Mouse (Mus musculus): Measurements from ENCODE around the gene Ascl2.

Ascl2 gene

DNA sequence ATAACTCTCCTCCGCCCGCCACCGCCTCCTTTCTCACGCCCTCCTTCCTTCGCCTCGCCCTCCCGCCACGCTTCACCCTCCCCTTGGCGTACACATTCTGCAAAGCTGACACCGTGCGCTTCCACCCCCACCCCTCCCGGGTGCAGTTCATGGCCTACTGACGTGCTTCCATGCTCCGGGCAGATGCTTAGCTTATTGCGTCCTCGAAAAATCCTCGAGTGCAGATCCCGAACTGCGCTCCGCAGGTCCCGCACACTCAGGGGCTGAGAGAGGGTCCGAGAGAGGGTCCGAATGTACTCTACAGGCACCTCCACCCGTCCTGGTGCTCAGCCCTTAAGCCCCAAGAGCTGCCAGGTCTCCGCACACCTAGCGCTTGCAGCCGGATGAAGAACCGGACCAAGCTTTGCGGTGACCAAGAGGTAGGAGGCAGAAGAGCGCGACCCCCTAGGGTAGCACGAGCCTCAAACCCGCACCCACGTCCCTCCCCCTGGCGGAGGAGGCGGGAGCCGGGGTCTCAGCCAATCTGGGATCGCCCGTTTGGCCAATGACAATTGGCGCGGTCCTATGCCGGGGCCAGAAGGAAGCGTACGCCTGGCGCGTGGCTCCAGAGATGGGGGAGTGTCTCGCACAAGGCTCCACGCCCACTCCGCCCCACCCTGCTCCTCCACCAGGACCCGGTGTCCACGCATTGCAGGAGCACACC lies at the start of gene Ascl2:
Gene Ascl2, minus strand, starts transcription at position 456 of the 703 bp plus-strand sequence.
- peak; percentile 19 to 43 for DNase-seq

DNA sequence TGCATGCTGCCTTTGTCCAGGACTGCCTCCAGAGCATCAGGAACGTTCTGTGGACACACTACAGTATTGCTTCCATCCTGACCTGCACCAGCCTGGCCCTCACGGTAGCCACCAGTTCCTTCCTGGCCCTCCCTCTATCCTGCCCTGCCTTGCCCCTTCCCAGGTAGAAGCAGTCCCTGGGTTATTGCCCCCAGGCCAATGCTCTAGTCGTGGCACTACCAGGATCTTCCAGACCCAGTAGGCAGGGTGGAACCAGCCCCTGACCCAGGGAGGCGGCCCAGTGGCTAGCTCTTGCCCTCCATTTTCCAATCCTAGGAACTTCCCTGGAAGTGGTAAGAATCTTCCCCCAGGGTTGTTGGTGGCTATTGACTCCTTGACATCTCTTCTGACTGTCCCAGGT lies 48.1 kb upstream of the Ascl2 start:
- DNase-seq = no peak

DNA sequence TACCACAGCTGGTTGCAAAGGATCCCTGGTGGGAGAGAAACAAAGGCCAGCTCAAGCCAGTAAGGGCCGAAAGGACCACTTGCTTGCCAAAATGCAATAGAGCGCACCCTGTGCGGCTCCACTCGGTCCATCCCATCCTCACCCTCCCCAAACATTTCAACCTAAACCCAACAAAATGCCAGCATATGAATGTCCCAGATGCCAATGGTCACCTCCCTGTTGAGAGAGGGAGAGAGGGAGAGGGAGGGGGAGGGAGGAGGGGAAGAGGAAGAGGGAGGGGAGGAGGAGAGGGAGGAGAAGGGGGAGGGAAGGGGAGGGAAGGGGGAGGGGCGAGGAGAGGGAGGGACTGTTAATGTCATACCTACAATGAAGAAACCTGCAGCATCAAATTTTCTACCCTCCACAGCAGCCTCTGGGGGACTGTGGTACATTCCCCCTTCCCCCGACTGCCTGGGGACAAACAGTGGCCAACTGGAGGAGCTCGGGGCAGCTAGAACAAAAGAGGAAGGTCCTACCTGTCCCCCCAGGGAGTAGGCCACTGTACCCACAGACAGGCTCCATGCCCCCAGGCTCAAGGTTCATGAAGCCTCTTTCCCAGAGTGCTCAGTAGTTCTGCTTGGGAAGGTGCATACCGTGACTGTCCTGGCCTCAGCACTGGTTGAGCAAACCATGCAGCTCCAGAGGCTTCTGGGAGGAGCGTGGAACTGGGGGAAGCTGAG lies 47.5 kb upstream of the Ascl2 start:
- no peak for DNase-seq

DNA sequence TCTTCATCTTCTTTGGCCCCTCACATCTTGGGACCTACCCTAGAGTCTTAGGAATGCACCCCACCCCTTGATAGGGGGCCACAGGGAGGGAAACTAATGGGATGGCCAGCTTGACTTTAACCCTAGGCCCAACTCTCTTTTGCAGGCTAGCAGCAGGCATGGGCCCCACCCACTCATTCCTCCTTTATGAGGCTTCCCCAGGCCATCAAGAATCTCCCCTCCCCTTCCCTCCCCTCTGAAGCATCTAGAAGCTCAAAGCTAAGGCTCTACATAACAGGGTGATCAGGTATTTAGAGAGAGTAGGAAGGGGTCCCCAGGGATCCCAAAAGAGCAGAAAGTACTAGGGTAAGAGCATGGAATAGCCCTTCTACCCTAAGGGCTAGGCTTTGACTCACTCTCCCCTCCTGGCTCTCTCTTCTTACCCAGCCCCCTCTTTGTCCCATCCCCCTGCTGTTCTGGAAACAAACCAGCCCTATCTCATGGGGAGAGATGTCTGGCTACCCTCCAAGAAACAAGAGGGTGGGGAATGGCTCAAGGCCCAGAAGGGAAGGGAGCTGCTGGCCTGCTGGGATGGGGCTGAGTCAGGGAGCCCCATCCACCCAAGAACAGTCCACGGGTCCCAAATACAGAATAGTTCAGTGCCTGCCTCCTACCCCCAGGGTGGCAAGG lies 46.8 kb upstream of the Ascl2 start:
- DNase-seq = peak; percentile 82 to 85

DNA sequence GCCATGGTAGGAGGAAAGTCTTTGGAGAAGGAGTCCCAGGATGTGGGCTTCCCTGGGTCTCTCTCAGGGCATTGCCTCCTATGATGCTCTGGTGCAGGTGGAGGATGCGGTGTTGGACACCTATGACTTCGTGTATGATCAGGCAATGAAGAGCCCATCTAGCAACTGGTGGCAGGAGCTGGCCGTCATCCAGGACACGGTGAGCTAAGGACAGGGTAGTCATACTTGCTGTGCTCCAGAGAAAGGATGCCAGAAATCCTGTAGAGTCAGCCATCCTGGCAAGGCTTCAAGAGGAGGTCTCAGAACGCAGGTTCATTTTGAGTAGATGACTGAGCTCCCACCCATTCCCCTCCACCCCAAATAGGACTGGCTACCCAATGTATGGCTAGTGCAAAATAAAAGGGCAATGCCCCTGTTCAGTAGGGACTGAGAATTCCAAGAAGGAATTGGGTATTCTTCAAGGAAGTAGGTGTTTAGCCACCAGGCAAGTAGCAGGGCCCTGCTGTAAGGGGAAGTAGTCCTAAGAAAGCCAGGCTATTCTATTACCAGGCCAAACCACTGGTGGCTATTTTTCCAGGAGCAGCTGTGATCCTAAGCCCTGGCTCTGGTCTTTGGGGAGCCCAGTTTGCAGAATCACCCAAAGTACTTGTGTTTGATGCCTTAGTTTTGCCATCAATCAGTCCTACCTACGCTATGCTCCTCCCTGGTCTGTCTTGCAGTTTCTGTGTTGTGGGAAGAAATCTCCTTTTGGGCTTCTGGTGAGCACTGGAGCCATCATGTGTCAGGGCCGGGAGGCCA lies 46.0 kb upstream of the Ascl2 start:
- DNase-seq = no peak

DNA sequence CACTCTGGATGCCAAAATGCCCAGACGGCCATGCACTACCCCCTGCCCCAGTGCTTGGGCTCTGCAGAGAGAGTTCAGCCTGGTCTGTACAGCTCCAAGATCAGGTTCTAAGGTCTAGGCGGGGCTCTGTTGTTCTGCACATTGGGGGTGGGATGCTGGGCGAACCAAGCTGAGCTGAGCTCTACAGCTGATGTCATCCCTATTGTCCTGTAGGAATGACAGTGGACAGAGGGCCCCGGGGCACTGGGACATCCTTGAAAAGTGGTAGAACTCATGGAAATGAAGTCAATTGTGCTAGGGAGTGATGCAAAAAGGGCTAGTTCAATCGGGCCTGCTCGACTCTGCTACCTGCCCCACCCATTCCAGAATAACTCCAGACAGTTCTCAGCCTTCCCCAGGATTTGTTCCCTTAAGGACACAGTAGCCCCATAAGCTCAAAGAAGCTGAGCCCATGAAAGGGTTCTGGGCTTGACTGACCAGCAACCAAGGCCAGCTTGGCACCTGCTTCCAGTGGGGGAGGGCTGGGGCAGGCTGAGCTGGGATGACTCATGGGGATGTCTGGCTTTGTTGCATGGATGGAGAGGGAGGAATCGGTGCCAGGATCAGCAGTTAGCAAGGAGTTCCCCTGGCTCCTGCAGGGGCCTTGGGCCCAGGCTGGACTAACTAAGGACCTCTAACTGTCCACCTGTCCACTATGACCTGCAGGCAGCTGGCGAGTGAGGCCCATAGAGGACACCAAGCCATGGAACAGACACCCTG lies 44.5 kb upstream of the Ascl2 start:
- DNase-seq = peak; percentile 58 to 76

DNA sequence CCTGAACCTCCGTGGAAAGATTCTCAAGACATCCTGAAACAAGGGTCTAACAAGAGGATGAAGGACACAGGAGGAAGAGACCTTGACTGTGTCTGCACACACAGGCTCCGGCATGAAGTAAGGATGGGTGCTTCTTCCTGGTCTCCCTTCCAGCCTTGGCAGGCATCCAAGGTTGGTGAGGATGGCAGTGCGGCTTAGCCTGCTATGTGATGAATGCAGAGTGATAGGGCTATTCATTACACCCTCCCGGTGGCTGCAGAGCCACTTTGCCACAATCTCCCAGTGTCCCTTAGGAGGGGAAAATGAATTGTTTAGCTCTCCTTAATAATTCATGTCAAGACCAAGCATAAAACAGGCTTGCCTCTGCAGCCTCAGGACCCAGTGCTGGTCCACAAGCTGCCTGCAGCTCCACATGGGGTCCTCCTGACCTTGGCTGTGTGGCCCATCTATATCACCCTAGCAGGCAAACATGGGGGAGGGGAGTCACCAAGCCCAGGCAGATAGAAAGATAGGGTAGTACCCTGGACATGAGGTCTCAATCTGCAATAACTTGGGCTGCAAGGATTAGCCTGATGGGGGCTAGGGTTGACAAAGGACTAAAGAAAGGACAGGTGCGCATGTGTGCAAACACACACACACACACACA lies 43.3 kb upstream of the Ascl2 start:
- peak in 1 of 2 experiments; percentile 58 for DNase-seq

DNA sequence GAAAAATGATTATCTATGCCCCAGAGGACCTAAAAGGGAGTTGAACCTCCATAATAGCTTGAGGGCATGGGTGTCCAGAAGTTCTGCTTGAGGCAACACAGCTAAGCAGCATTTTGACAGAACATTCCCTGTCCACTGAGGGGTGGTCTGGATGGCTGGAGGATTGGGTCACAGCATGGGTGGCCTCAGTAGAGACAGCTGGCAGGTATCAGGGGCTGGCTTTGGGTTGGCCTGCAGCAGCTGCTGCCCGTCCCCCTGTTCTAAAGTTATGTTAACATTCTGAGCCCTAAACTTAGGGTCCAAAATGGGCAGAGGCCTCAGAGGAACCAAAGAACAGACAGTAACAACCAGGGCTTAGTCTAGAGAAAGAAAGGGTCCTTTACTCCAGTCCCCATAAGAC lies 42.2 kb upstream of the Ascl2 start:
- DNase-seq = peak in 1 of 2 experiments; percentile 52

DNA sequence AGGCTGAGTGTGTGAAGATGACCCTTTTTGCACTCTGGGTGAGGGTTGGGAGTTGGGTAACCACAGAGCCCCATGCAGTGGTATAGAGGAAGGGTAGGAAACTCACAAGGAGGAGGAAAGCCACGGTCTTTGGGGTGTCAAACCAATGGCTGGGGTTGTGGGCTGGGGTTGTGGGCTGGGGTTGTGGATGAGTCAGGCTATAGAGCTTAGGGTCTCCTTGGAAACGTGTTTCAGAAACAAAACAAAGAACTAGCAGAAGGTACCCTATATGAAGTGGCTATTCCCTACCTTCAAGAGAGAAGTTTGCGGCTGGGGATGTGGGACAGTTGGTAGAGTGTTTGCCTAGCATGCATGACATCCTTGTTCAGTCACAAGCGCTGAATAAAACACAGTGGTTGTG lies 40.9 kb upstream of the Ascl2 start:
- no peak for DNase-seq

DNA sequence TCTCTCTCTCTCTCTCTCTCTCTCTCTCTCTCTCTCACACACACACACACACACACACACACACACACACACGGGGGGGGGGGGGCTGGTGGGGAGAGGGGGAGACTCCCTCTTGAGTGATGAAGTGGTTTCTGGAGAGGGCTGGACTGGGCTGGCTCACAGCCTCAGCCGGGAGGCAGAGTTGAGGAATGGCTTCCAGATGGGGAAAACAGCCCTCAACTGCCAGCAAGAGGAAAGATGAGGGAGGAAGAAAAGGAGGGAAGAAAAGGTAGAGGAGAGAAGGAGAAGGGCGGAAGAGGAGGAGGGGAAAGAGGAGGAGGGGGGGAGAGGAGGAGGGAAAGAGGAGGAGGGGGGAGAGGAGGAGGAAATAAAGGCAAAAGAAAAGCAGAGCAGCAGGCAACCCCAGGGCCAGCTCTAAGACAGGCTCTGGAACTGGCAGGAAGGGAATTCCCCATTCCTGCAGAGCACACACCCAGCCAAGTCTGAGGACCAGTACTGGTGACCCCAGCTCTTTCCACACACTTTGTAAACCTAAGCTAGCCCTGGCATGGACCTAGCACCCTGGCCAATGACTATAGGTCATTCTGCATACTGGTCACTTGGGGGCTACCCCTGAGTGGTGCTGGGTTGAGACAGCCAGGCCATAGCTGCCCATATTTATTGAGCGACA lies 40.1 kb upstream of the Ascl2 start:
- DNase-seq = peak; percentile 62 to 86

DNA sequence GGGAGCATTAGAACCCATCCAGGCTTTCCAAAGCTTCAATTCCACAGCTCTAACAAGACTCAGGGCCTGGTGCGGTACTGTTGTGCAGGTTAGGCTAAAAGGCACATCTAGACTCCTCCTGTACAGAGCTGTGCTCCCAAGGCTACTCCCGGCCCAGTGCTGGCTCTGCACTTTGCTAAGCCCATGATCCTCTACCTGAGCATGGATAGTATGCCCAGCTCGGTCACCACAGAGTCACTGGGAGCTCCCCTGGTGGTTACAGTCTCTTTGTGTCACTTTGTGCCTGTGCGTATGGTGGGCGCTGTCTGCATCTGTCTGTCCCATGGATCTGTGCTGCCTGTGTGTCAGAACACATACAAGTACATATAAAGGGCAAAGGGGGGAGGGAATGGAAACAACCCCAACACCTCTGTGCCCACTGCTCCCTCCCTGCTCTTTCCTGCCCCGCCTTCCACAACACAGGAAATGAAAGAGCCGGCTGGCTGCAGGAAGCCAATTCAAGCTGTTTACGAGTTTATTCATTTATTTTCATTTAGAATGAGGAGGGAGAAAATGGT lies 39.4 kb upstream of the Ascl2 start:
- peak; percentile 76 to 87 for DNase-seq

DNA sequence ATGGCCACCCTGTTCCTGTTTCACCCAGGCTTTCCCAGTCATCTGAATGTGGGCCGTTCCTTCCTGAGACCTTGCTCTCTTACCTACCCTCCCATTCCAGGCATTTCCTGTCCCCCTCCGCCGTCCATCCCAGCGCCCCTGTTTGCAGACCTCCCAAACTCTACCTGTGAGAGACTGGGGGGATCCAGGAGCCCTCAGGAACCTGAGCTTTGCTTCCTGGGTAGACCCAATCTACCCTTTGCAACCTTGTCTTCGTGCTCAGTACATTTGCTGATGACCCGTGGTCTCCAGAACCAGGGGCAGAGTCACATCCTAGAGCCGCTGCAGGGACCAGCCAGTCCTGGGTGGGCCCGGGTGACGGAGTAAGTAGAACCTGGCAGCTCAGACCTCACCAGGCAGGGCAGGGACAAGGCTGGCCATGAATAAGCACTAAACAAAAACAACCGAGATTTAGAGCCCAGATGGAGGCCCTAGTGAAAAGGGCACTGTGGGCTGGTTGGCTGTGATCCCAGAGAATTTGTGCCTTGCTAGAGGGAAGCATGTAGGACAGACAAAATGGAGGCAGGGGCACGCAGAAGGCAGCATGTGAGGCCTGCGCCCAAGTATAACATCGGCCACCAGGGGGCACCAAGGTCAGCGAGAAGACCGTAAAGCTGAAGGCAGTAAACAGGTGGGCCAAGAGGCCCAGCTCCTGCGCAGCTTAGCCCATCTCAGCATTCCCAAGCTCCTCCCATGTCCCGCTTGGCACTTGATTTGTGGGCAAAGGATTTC lies 38.7 kb upstream of the Ascl2 start:
- peak; percentile 93 to 96 for DNase-seq

DNA sequence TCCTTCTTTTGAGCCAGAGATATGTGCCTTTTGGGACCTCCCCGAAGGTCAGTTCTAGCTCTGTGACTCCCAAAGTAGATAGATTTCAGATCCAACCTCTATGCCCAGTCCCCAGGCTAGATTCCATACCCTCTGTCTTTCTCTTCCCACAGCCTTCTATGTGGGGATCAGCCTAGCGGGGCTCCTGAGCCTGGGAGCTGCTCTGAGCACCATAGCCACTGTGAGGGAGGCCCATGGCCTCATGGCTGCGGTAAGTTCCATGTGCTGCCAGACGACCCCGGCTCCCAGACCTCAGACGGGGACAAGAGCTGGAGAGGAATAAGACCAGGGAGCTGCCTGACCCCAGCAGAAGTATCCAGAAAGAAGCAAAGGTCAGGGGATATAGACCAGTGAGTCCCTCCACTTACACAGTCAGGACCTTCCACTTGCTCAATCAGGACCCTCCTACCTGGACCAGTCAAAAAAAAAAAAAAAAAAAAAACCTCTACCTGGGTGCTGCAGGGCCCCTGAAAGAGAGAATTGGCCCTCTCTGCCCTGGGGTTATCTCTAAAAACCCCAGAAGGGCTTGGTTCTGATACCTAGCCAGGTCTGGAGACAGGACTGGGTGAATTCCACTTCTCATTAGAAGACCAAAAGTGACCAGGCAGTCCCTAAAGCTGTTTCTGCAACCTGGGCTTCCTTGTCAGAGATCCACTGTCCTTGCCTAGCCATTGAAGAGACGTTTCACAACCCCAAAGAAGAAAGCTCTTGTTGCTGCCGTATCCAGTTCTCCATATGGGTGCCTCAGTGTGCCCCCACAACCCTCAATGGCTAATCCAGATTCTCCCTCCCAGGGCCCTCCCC lies 37.9 kb upstream of the Ascl2 start:
- DNase-seq = no peak

DNA sequence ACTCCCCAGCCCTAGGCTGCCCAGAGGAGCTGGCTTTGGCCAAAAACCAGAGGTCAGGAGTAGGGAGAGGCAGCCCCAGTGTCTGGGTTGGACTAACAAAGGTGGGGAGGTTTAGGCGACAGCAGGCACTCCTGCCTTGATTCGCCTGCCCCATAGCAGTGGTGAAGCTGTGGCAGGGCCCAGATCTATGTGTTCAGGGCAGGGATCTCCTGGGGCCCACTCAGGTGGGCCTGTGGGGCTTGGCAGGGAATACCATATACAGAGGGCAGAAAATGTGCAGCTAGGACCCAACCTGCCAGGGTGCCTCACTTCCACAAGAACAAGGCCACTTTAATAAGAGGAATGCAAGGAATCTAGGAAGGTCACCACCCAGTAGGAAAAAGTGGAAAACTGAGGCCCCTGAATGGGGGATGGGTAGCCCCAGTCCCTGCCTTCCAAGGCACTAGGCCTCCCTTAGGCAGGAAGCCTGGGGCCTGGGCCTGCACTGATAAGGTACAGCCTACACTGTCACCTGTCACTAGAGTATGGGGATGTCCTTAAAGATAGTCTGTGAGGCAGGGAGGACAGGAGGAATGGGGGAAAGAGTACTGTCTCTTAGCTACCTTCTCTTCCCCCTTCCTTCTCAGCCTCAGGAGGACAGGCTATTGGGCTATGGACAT lies 37.2 kb upstream of the Ascl2 start:
- DNase-seq = peak in 1 of 2 experiments; percentile 38

DNA sequence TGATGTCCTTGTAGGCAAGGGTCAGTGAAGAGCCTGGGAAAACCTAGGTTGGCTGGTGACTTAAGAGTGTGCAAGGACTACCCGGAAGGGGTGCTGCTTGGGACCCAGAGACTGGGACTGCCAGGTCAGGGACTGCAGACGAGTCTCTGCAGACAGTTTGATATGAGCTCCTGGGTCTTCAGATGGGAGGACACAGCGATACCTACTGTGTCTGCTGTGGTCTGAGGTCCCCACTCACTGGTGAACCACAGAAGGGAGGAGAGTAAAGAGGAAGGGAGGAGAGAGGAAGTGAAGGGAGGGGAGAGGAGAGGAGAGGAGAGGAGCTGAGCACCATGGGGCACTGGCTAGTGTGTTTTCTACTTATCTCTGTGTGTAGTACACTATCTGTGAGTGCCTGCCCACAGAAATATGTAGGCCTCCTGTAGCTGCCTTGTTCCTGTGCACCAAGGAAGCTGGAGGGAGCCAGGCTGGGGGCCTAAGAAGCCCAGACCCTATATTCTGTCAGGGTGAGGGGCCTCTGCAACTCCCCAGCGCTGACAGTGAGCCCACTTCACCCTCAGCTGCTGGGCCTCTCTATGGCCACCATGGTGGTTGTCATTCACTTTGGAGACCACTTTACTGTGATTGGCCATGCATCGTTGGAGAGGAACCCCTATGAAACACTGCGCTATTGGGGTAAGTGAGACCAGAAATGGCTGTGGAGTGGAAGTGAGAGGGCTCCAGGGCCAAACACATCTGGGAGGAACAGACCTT lies 36.5 kb upstream of the Ascl2 start:
- no peak for DNase-seq

DNA sequence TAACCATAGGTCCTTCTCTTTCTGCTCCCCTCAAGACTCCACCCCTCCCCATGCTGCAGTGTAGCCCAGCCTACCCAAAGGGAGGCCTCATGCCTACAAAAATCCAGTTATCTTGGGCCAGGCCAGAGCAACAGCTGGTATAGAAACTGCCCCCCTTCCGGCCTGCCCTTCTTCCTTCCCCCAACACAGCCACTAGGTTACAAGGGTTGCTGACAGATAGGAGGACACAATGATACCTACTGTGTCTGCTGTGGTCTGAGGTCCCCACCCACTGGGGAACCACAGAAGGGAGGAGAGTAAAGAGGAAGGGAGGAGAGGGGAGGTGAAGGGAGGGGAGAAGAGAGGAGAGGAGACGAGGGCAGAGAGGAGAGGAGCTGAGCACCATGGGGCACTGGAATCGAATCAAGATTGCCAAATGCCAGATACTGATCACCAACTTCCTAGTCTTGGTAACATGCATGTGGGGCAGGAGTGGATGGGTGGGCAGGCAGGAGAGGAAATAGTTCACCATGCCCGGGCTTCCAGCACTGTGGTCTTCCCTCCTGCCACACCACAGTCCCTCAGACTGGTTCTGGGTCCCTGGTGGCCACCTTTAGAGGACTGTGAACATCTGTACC lies 35.8 kb upstream of the Ascl2 start, which contains the start of gene Tspan32:
Gene Tspan32, plus strand, starts transcription at position 320 of the 617 bp plus-strand sequence.
- peak; percentile 36 to 40 for DNase-seq

DNA sequence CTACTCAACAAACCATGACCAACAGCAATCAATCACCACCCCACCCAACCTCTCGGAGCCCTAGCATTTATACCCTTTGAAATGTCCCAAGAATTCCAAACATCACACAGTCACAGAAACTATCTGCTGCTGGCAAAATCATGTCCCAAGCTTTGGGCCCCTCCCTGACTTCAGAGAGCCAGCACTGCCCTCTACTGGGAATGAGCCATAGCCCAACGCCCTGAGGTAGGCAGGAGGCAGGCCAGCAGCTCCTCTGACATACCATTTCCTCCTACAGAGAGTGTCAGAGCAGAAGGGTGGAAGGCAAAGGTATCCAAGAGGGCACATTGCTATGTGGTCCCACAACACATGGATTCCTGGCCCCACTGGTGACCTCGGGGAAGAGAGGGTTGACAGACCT lies 33.6 kb upstream of the Ascl2 start:
- DNase-seq = peak; percentile 65 to 74

Data from lung, postnatal 4 days (tissue).